Mouse (Mus musculus) cortical plate, adult 2 months (tissue): Measurements from ENCODE around the gene Cfap73.

Source experiments
- CTCF ChIP-seq: fragments of 200-500 bp; IDR thresholded peaks from 2 replicates; pipeline ENCODE4 v1.5.1; 2011; ENCODE audit warnings: mild to moderate bottlenecking, control low read depth, low read length; ENCODE audit not compliant: insufficient read depth; ENCODE audit errors: extremely low read depth
- POLR2A ChIP-seq: fragments of 200-500 bp; IDR thresholded peaks from 2 replicates; pipeline ENCODE4 v1.6.1; 2011; ENCODE audit warnings: mild to moderate bottlenecking, low read length, control low read depth; ENCODE audit not compliant: insufficient read depth; ENCODE audit errors: extremely low read depth

DNA sequence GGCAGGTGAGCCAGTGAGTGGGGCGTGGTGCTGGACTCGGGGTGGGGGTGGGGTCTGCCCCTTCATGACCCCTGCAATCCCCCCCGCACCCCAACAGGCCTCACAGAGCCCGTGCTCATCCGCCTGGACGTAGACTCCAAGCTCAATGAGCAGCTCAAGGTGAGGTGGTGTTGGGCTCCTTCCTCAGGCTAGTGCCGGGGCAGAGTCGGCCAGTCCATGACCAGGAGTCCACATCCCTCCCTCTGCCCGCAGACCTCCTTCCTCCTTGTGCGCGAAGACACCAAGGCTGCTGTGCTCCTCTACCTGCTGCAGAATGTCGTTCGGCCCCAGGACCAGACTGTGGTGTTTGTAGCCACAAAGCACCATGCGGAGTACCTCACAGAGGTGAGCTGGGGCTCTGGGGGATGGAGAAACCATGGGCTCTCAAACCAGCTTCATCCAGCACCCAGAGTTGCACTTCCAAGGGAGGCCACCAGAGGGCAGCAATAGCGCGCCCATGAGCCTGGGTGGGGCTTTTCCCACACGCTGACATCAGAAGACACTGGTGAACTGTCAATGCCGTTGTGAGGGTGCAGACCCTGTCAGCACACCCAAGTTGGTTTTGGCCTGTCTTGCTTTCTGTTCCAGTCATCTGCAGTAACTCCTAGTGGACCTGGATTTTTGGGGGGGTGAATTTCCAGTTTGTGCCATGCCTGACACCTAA lies 13.5 kb downstream of the Cfap73 start:
- TF ChIP-seq POLR2A (no peak), CTCF (peak; percentile 95)
